Mouse (Mus musculus): Measurements from ENCODE around the gene Bzw1. TPM values are rescaled to one million over a fixed set of nuclear protein-coding genes. Genes with fewer than 3 reads are reported as not detected.
A peak's percentile ranks its signal among the peaks of the same experiment; 100 is the strongest.

Gene Bzw1
- polyA plus RNA-seq, 1 experiment: 13.3 TPM

GRCm38 (mm10) chr1:58375574-58376147 is 17.0 kb upstream of the Bzw1 start:
- Histone ChIP-seq H3K4me1 (ENCODE audit: control insufficient read depth, insufficient read depth, insufficient read length) (no peaks in the 10 kb centered on the region; the same call in 1 of the 2 replicates), H3K36me3 (ENCODE audit: control insufficient read depth, insufficient read depth, low read length) (no peaks in the 10 kb centered on the region), H3K4me3 (ENCODE audit: extremely low read depth, insufficient read depth, insufficient read length) (no peak overlapping the region), H3K27me3 (ENCODE audit: control insufficient read depth, insufficient read depth, low read length) (no peaks in the 10 kb centered on the region), H3K27ac (ENCODE audit: insufficient read depth, low read length) (no peak overlapping the region)
- 72% methylated on average over 3 of the region's 3 CpGs for WGBS
- no peak for DNase-seq (ENCODE audit: low read depth in 1 of 2, low spot score in 2 of 2)
- no peak for TF ChIP-seq CTCF (IDR thresholded peaks at IDR 0.05; ENCODE audit: extremely low read depth, insufficient read depth, insufficient read length, insufficient replicate concordance)
- no peak for TF ChIP-seq POLR2A (IDR thresholded peaks at IDR 0.05; ENCODE audit: low read depth, low read length)

- no peaks in the 10 kb centered on the region for H3K36me3 ChIP-seq (ENCODE audit: control insufficient read depth, insufficient read depth, low read length)
- no peak for DNase-seq (ENCODE audit: low read depth in 1 of 2, low spot score in 2 of 2)
- no peaks in the 10 kb centered on the region for H3K27me3 ChIP-seq (ENCODE audit: control insufficient read depth, insufficient read depth, low read length)
- no peak overlapping the region for H3K4me3 ChIP-seq (ENCODE audit: extremely low read depth, insufficient read depth, insufficient read length)
- TF ChIP-seq POLR2A (IDR thresholded peaks at IDR 0.05; ENCODE audit: low read depth, low read length) (no peak), CTCF (IDR thresholded peaks at IDR 0.05; ENCODE audit: extremely low read depth, insufficient read depth, insufficient read length, insufficient replicate concordance) (no peak)
- H3K27ac ChIP-seq (ENCODE audit: insufficient read depth, low read length): no peak overlapping the region
- WGBS: 92% methylated on average over 5 of the region's 5 CpGs
- no peaks in the 10 kb centered on the region; the same call in 1 of the 2 replicates for H3K4me1 ChIP-seq (ENCODE audit: control insufficient read depth, insufficient read depth, insufficient read length)
Observed at GRCm38 (mm10) chr1:58382586-58383281, 10.0 kb upstream of the Bzw1 start.

- Histone ChIP-seq H3K36me3 (ENCODE audit: control insufficient read depth, insufficient read depth, low read length) (peaks cover 7% of the 10 kb centered on the region), H3K27ac (ENCODE audit: insufficient read depth, low read length) (no peak overlapping the region), H3K27me3 (ENCODE audit: control insufficient read depth, insufficient read depth, low read length) (0 out of 2 replicates have a peak, but pooled peaks cover 1% of the 10 kb centered on the region), H3K4me3 (ENCODE audit: extremely low read depth, insufficient read depth, insufficient read length) (peak overlapping the region; percentile 99), H3K4me1 (ENCODE audit: control insufficient read depth, insufficient read depth, insufficient read length) (no peaks in the 10 kb centered on the region)
- WGBS: 48% methylated on average over 19 of the region's 19 CpGs
- no peak for DNase-seq (ENCODE audit: low read depth in 1 of 2, low spot score in 2 of 2)
- TF ChIP-seq POLR2A (IDR thresholded peaks at IDR 0.05; ENCODE audit: low read depth, low read length) (no peak), CTCF (IDR thresholded peaks at IDR 0.05; ENCODE audit: extremely low read depth, insufficient read depth, insufficient read length, insufficient replicate concordance) (no peak)
Observed at GRCm38 (mm10) chr1:58391421-58392267, 1.1 kb upstream of the Bzw1 start.

GRCm38 (mm10) chr1:58392268-58392651 is 438 bp upstream of the Bzw1 start:
- Histone ChIP-seq H3K4me3 (ENCODE audit: extremely low read depth, insufficient read depth, insufficient read length) (peak overlapping the region; percentile 99), H3K36me3 (ENCODE audit: control insufficient read depth, insufficient read depth, low read length) (peaks cover 7% of the 10 kb centered on the region), H3K27me3 (ENCODE audit: control insufficient read depth, insufficient read depth, low read length) (0 out of 2 replicates have a peak, but pooled peaks cover 1% of the 10 kb centered on the region), H3K4me1 (ENCODE audit: control insufficient read depth, insufficient read depth, insufficient read length) (no peaks in the 10 kb centered on the region), H3K27ac (ENCODE audit: insufficient read depth, low read length) (peak overlapping the region; percentile 100)
- TF ChIP-seq POLR2A (IDR thresholded peaks at IDR 0.05; ENCODE audit: low read depth, low read length) (no peak), CTCF (IDR thresholded peaks at IDR 0.05; ENCODE audit: extremely low read depth, insufficient read depth, insufficient read length, insufficient replicate concordance) (no peak)
- DNase-seq (ENCODE audit: low read depth in 1 of 2, low spot score in 2 of 2): no peak
- under 1% methylated on average over 16 of the region's 16 CpGs for WGBS

- 0 out of 2 replicates have a peak, but pooled peaks cover 1% of the 10 kb centered on the region for H3K27me3 ChIP-seq (ENCODE audit: control insufficient read depth, insufficient read depth, low read length)
- TF ChIP-seq CTCF (IDR thresholded peaks at IDR 0.05; ENCODE audit: extremely low read depth, insufficient read depth, insufficient read length, insufficient replicate concordance) (no peak), POLR2A (IDR thresholded peaks at IDR 0.05; ENCODE audit: low read depth, low read length) (no peak)
- DNase-seq (ENCODE audit: low read depth in 1 of 2, low spot score in 2 of 2): peak in 1 of 2 experiments; percentile 30
- H3K27ac ChIP-seq (ENCODE audit: insufficient read depth, low read length): peak overlapping the region; percentile 100
- H3K4me1 ChIP-seq (ENCODE audit: control insufficient read depth, insufficient read depth, insufficient read length): no peaks in the 10 kb centered on the region
- peak overlapping the region; percentile 99 for H3K4me3 ChIP-seq (ENCODE audit: extremely low read depth, insufficient read depth, insufficient read length)
- under 1% methylated on average over 53 of the region's 90 CpGs for WGBS
- peaks cover 15% of the 10 kb centered on the region for H3K36me3 ChIP-seq (ENCODE audit: control insufficient read depth, insufficient read depth, low read length)
Observed at GRCm38 (mm10) chr1:58393284-58394195, 842 bp downstream of the Bzw1 start.

GRCm38 (mm10) chr1:58395341-58395740 is 2.6 kb downstream of the Bzw1 start:
- peaks cover 26% of the 10 kb centered on the region for H3K36me3 ChIP-seq (ENCODE audit: control insufficient read depth, insufficient read depth, low read length)

More at GRCm38 (mm10) chr1:58395341-58395740, 2.6 kb downstream of the Bzw1 start:
- no peak for DNase-seq (ENCODE audit: low read depth in 1 of 2, low spot score in 2 of 2)
- Histone ChIP-seq H3K27me3 (ENCODE audit: control insufficient read depth, insufficient read depth, low read length) (0 out of 2 replicates have a peak, but pooled peaks cover 1% of the 10 kb centered on the region), H3K27ac (ENCODE audit: insufficient read depth, low read length) (no peak overlapping the region), H3K4me3 (ENCODE audit: extremely low read depth, insufficient read depth, insufficient read length) (no peak overlapping the region), H3K4me1 (ENCODE audit: control insufficient read depth, insufficient read depth, insufficient read length) (no peaks in the 10 kb centered on the region)
- no peak for TF ChIP-seq POLR2A (IDR thresholded peaks at IDR 0.05; ENCODE audit: low read depth, low read length)
- TF ChIP-seq CTCF (IDR thresholded peaks at IDR 0.05; ENCODE audit: extremely low read depth, insufficient read depth, insufficient read length, insufficient replicate concordance): no peak
- WGBS: 90% methylated on average over 3 of the region's 3 CpGs
